16 mouse cellular contexts compared by ENCODE assay signal in the genomic region with DNA sequence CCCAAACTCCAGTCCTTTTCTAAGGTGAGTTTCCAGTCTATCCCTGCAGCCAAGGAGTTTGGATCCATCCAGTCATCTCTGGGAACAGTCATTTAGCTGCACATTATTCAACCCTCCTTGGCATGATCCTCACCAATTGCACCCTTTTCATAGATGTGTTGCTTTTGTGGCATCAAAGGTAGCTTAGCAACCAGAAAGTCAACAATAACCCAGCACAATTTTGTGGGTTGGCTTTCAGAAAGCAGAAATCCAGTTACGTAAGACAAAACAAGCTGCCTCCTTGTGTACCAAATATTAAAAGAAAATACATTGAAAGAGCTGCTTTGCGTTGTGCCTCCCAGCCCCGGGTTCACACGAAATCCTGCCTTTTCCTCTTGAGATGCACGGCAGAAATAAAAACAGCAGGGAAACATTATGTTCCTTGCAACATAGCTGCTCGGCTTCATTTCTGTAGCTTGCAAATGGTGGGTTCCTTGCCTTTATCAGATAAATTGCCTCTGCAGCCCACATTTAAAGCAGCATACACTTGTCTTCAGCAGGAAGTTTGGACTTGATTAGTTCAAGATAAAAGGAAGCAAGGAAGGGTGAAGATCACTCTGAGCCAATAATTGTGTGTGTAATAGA.
A peak's percentile ranks its signal among the peaks of the same experiment; 100 is the strongest.
DNase-seq lines count a peak whose midpoint lies in the region; ATAC-seq and TF ChIP-seq lines count a peak whose summit lies in the region.
"Had no signal": no experiment of that assay in that cellular context is flagged by ENCODE, and none has a peak within 500 bp of the region (broad histone marks: within the 10 kb centered on the region; RNA-seq: fewer than 3 reads in every experiment).

No protein-coding gene starts in this region.

- TF ChIP-seq CTCF in lung, postnatal 0 days (IDR thresholded peaks at IDR 0.05) = no peak

- H3K4me1 ChIP-seq in lung, postnatal 0 days (ENCODE audit: insufficient read depth, low read depth, low read length) = no peaks in the 10 kb centered on the region
- peaks cover 14% of the 10 kb centered on the region for H3K4me1 ChIP-seq in forebrain, embryonic 16.5 days (replicated peaks; ENCODE audit: control insufficient read depth, insufficient read depth, low read length)

- DNase-seq in lung, postnatal 0 days (ENCODE audit: low spot score) = peak; percentile 15
- DNase-seq in lung, postnatal 14 days = no peak
- DNase-seq in cerebellum, adult 9-10 months = peak; percentile 16
- peak; percentile 14 to 38 for DNase-seq in layer of hippocampus, postnatal 36 days
- DNase-seq in retina, embryonic 14.5 days (ENCODE audit: low spot score) = no peak
- no peak for DNase-seq in spleen, postnatal 10 days (ENCODE audit: low spot score in 2 of 2)
- DNase-seq: adrenal gland, postnatal 25 days; lung, embryonic 14.5 days; right cerebral cortex, postnatal 25 days had no signal

- WGBS in lung, postnatal 0 days = 57% methylated on average over 6 of the region's 6 CpGs
- WGBS in forebrain, embryonic 16.5 days = 40% methylated on average over 6 of the region's 6 CpGs

- no peak for TF ChIP-seq EP300 in lung, postnatal 0 days (IDR thresholded peaks at IDR 0.05)

- H3K9me3 ChIP-seq in lung, postnatal 0 days (ENCODE audit: low read length) = no peaks in the 10 kb centered on the region
- no peaks in the 10 kb centered on the region for H3K9me3 ChIP-seq in forebrain, embryonic 16.5 days (ENCODE audit: control insufficient read depth, low read length)

- no peaks in the 10 kb centered on the region for H3K36me3 ChIP-seq in lung, postnatal 0 days (ENCODE audit: insufficient read depth, low read length)
- no peaks in the 10 kb centered on the region for H3K36me3 ChIP-seq in forebrain, embryonic 16.5 days (ENCODE audit: control insufficient read depth, insufficient read depth)

- no peak for ATAC-seq in lung, postnatal 0 days
- ATAC-seq in forebrain, embryonic 16.5 days = peak; percentile 52
- ATAC-seq in erythroblast, adult 5-6 weeks (replicated peaks; ENCODE audit: low FRiP score, poor library complexity, severe bottlenecking) = no peak
- ATAC-seq: intestine, postnatal 0 days had no signal

- H3K9ac ChIP-seq in lung, postnatal 0 days (replicated peaks; ENCODE audit: low read depth) = no peak overlapping the region
- H3K9ac ChIP-seq in forebrain, embryonic 16.5 days (replicated peaks; ENCODE audit: low read depth, low read length) = no peak overlapping the region
- H3K9ac ChIP-seq: lung, embryonic 14.5 days had no signal

- no peak overlapping the region for H3K4me3 ChIP-seq in lung, postnatal 0 days (ENCODE audit: low read depth, low read length)
- H3K4me3 ChIP-seq in forebrain, embryonic 16.5 days (replicated peaks; ENCODE audit: low read length) = no peak overlapping the region
- H3K4me3 ChIP-seq: myocyte had no signal

- H3K27me3 ChIP-seq in lung, postnatal 0 days (replicated peaks; ENCODE audit: insufficient read depth, low read length) = no peaks in the 10 kb centered on the region
- no peaks in the 10 kb centered on the region for H3K27me3 ChIP-seq in forebrain, embryonic 16.5 days (replicated peaks; ENCODE audit: control insufficient read depth, insufficient read depth, low read length)
- H3K27me3 ChIP-seq: CH12.LX had no signal

- no peak overlapping the region for H3K27ac ChIP-seq in lung, postnatal 0 days (ENCODE audit: low read length)
- H3K27ac ChIP-seq in forebrain, embryonic 16.5 days (ENCODE audit: low read length) = peak overlapping the region; percentile 71
- H3K27ac ChIP-seq: stomach, postnatal 0 days had no signal

- no peak overlapping the region for H3K4me2 ChIP-seq in lung, postnatal 0 days (replicated peaks; ENCODE audit: low read depth, low read length)
- no peak overlapping the region; the same call in 1 of the 2 replicates for H3K4me2 ChIP-seq in forebrain, embryonic 16.5 days (ENCODE audit: low read length)
- H3K4me2 ChIP-seq: heart, embryonic 11.5 days; lung, embryonic 14.5 days had no signal

Comparison
In these comparisons a context has a peak if more than half of its experiments do, and no peak if none do; other contexts are left out.
1. DNase-seq: peak in lung, postnatal 0 days (single experiment), cerebellum, adult 9-10 months (single experiment) and layer of hippocampus, postnatal 36 days (2 of 2); none in lung, postnatal 14 days (single experiment), retina, embryonic 14.5 days (single experiment) and spleen, postnatal 10 days (0 of 2).